In genomic region chr1:128707747-128708146, GRCm38 (mm10) we compare ENCODE assay signal across 20 mouse cellular contexts.
DNase-seq lines count a peak whose midpoint lies in the region; TF ChIP-seq lines count a peak whose summit lies in the region.
"Had no signal": no experiment of that assay in that cellular context is flagged by ENCODE, and none has a peak within 500 bp of the region (broad histone marks: within the 10 kb centered on the region; RNA-seq: fewer than 3 reads in every experiment).

No protein-coding gene starts in this region.

- 31% methylated on average over 6 of the region's 6 CpGs for WGBS in macrophage (ENCODE audit: missing documents)

- no peak for TF ChIP-seq CTCF in bone marrow macrophage, adult 2 months (IDR thresholded peaks at IDR 0.05; ENCODE audit: low read depth, low read length)

- peak overlapping the region; percentile 24; the same call in 1 of the 2 replicates for H3K27ac ChIP-seq in bone marrow macrophage, adult 2 months (ENCODE audit: insufficient read depth, low read depth, low read length)
- 0 out of 2 replicates have a peak overlapping the region, but pooled peaks have one; percentile 5 for H3K27ac ChIP-seq in macrophage
- H3K27ac ChIP-seq: embryonic facial prominence, embryonic 13.5 days; forebrain, embryonic 15.5 days; heart, adult 2 months; heart, embryonic 10.5 days; hindbrain, embryonic 12.5 days; hindbrain, embryonic 15.5 days had no signal

- H3K4me1 ChIP-seq in bone marrow macrophage, adult 2 months (ENCODE audit: control insufficient read depth, insufficient read depth, low read length) = peaks cover 47% of the 10 kb centered on the region
- H3K4me1 ChIP-seq: forebrain, embryonic 15.5 days; hindbrain, embryonic 15.5 days had no signal

- peak; percentile 15 for DNase-seq in kidney, adult 9 months
- DNase-seq in kidney, postnatal 25 days = no peak
- peak; percentile 58 for DNase-seq in yolk sac, embryonic 10.5 days (ENCODE audit: low spot score)
- DNase-seq in gastrocnemius, adult 18-20 months (ENCODE audit: low spot score) = no peak
- DNase-seq in lung, postnatal 25 days (ENCODE audit: low spot score) = no peak
- no peak for DNase-seq in adipocyte (ENCODE audit: low spot score)
- DNase-seq: adrenal gland, adult 2 months; adrenal gland, postnatal 14 days; cerebellum, adult 11-12 months; cerebellum, adult 9-10 months; gastrocnemius, postnatal 14 days; heart, adult 2 months had no signal

- H3K36me3 ChIP-seq in macrophage (ENCODE audit: inconsistent target) = no peaks in the 10 kb centered on the region
- H3K36me3 ChIP-seq: embryonic facial prominence, embryonic 13.5 days; forebrain, embryonic 15.5 days; heart, embryonic 10.5 days; hindbrain, embryonic 12.5 days; hindbrain, embryonic 15.5 days had no signal

- no peaks in the 10 kb centered on the region for H3K79me2 ChIP-seq in macrophage (ENCODE audit: inconsistent target)

- H3K4me3 ChIP-seq in bone marrow macrophage, adult 2 months (ENCODE audit: insufficient read depth, low read length) = no peak overlapping the region
- H3K4me3 ChIP-seq in macrophage (ENCODE audit: inconsistent target) = no peak overlapping the region
- H3K4me3 ChIP-seq: embryonic facial prominence, embryonic 13.5 days; erythroblast, embryonic 14.5 days; forebrain, embryonic 15.5 days; heart, adult 2 months; heart, embryonic 10.5 days; hindbrain, embryonic 12.5 days; hindbrain, embryonic 15.5 days had no signal

- no peak for TF ChIP-seq POLR2A in bone marrow macrophage, adult 2 months (IDR thresholded peaks at IDR 0.05; ENCODE audit: borderline replicate concordance, low read depth, low read length)

Comparison
In these comparisons a context has a peak if more than half of its experiments do, and no peak if none do; other contexts are left out.
1. DNase-seq: peak in kidney, adult 9 months (single experiment) and yolk sac, embryonic 10.5 days (single experiment); none in kidney, postnatal 25 days (0 of 2), gastrocnemius, adult 18-20 months (single experiment), lung, postnatal 25 days (single experiment) and adipocyte (single experiment).